Mouse (Mus musculus) stomach, embryonic 14.5 days (tissue): ENCODE data around the gene Pawr. TPM values are rescaled to one million over a fixed set of nuclear protein-coding genes. Genes with fewer than 3 reads are reported as not detected.
"Not testable (repeated sequence)": the region's sequence is repeated elsewhere in the genome, so short reads cannot be mapped to it uniquely, and the experiment has no call there.

Source experiments
- ATAC-seq: fragments of 200-750 bp; cut with Nextera tagmentation; 2 replicates; pipeline ENCODE4 v1.8.0; 2017; ENCODE audit warnings: low read depth, moderate TSS enrichment; ENCODE audit not compliant: insufficient number of reproducible peaks, insufficient read depth, low FRiP score
- H3K27ac ChIP-seq: fragments of 300-500 bp; sonication (generic); 2 replicates; pipeline ENCODE4 v1.5.1; 2014; ENCODE audit warnings: mild to moderate bottlenecking, low read length, moderate library complexity, mixed read lengths
- H3K27me3 ChIP-seq: fragments of 300-500 bp; sonication (generic); 2 replicates; pipeline ENCODE4 v1.6.1; 2014; ENCODE audit warnings: low read length, control low read depth, mixed read lengths; ENCODE audit not compliant: control insufficient read depth, insufficient read depth
- H3K36me3 ChIP-seq: fragments of 300-500 bp; sonication (generic); 2 replicates; pipeline ENCODE4 v1.6.1; 2014; ENCODE audit warnings: mild to moderate bottlenecking, control low read depth, low read length, moderate library complexity, mixed read lengths; ENCODE audit not compliant: control insufficient read depth, insufficient read depth
- H3K4me1 ChIP-seq: fragments of 300-500 bp; sonication (generic); 2 replicates; pipeline ENCODE4 v1.6.1; 2014; ENCODE audit warnings: low read length, control low read depth, mixed read lengths; ENCODE audit not compliant: control insufficient read depth, insufficient read depth
- H3K4me2 ChIP-seq: fragments of 300-500 bp; sonication (generic); replicated peaks from 2 replicates; pipeline ENCODE4 v1.6.1; 2014; ENCODE audit warnings: low read depth, low read length, control low read depth
- H3K4me3 ChIP-seq: fragments of 300-500 bp; sonication (generic); 2 replicates; pipeline ENCODE4 v1.5.1; 2014; ENCODE audit warnings: low read depth, low read length, control low read depth
- H3K9ac ChIP-seq: fragments of 300-500 bp; sonication (generic); replicated peaks from 2 replicates; pipeline ENCODE4 v1.6.1; 2014; ENCODE audit warnings: low read depth, mild to moderate bottlenecking, control low read depth, low read length, moderate library complexity, mixed read lengths
- H3K9me3 ChIP-seq: fragments of 300-500 bp; sonication (generic); 2 replicates; pipeline ENCODE4 v1.6.1; 2016; ENCODE audit warnings: low read depth, low read length, control low read depth; ENCODE audit not compliant: control insufficient read depth
- WGBS: fragments of 180-500 bp; shearing (Covaris S2); extraction: QIAGEN DNeasy Blood & Tissue Kit; methylation state at CpG from one replicate; pipeline ENCODE4 v1.1.7; 2014; 5-methylcytosine and 5-hydroxymethylcytosine counted together
- polyA plus RNA-seq: library from polyadenylated mRNA; unstranded; fragments of >200 nt; fragmentation: Nextera tagmentation; extraction: Ambion mirVana; gene quantifications from 2 replicates; pipeline ENCODE4 v1.2.1, GENCODE M21; 2014

The Pawr gene
- polyA plus RNA-seq, 1 experiment from 2014 or later, result 13.5 TPM

DNA sequence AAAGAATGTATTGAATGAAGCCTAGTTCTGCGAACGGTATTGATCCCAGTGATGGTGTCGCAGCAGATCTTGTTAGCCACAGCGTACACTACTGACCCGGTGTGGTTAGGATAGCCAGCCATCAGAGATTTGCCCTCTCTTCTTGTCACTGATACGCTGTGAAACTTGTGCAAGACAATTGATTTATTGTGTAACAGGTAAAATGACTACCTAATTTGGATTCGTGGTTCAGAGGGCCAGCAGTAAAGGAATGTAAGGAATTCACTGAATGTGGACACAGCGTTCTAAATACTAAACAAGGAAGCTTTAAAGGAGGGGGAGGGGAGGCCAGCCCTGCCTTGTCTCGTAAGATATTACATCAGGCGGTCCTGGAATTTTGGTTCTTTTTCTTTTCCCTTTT lies 100.3 kb downstream of the Pawr start:
- Histone ChIP-seq H3K36me3 (no peaks in the 10 kb centered on the region), H3K4me3 (no peak overlapping the region), H3K27me3 (no peaks in the 10 kb centered on the region), H3K9ac (no peak overlapping the region), H3K4me2 (no peak overlapping the region), H3K4me1 (peaks cover 11% of the 10 kb centered on the region; the same call in 1 of the 2 replicates), H3K27ac (no peak overlapping the region), H3K9me3 (no peaks in the 10 kb centered on the region)
- ATAC-seq, result no peak
- WGBS, result 24% methylated on average over 10 of the region's 10 CpGs

DNA sequence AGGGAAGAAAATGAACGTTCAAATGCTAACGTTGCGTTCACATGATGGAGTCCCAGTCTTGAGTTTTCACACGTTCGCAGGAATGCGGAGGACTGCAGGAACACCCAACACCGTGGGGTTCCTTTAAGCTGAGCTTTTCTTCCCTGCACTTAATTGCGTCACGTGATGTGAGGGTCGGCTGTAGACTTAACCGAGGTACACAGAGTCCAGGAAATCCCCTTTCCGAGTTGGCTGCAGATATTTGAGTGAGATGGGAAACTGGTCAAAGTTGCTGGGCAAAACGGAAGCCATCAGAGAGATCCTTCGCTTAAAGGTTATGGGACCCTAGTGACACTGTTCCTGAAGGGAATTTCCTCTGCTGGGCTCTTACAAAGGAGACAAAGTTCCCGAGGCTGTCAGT lies 102.1 kb downstream of the Pawr start:
- Histone ChIP-seq H3K27me3 (no peaks in the 10 kb centered on the region), H3K9ac (no peak overlapping the region), H3K4me1 (peaks cover 15% of the 10 kb centered on the region; the same call in 1 of the 2 replicates), H3K36me3 (no peaks in the 10 kb centered on the region), H3K4me3 (no peak overlapping the region), H3K27ac (no peak overlapping the region), H3K9me3 (no peaks in the 10 kb centered on the region), H3K4me2 (no peak overlapping the region; the same call in 1 of the 2 replicates)
- WGBS, result 15% methylated on average over 15 of the region's 15 CpGs
- ATAC-seq, result peak; percentile 46; the same call in 1 of the 2 replicates

DNA sequence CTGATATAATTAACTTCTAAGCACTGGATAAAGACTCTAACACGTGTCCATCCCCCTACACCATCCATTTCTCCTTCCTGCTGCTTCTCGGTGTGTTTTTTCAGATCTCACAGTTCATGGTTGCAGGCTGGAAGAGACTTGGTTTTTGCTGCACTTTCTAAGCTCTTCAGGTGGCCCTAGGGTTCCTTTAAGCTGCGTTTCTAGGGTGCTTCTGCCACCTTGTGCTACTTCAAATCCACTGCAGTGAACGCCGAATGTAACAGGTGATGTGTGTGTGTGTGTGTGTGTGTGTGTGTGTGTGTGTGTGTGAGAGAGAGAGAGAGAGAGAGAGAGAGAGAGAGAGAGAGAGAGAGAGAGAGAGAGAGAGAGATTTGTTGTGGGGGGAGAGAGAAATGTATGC lies 103.7 kb downstream of the Pawr start:
- peak; percentile 65; the same call in 1 of the 2 replicates for ATAC-seq
- Histone ChIP-seq H3K36me3 (no peaks in the 10 kb centered on the region), H3K27ac (no peak overlapping the region), H3K4me1 (peaks cover 15% of the 10 kb centered on the region; the same call in 1 of the 2 replicates), H3K9ac (no peak overlapping the region), H3K4me3 (no peak overlapping the region), H3K4me2 (no peak overlapping the region), H3K27me3 (no peaks in the 10 kb centered on the region), H3K9me3 (no peaks in the 10 kb centered on the region)
- WGBS, result 16% methylated on average over 5 of the region's 5 CpGs

- ATAC-seq, result peak; percentile 15; the same call in 1 of the 2 replicates
- H3K4me3 ChIP-seq, result no peak overlapping the region
- H3K36me3 ChIP-seq, result no peaks in the 10 kb centered on the region
- no peaks in the 10 kb centered on the region for H3K9me3 ChIP-seq
- peaks cover 15% of the 10 kb centered on the region; the same call in 1 of the 2 replicates for H3K4me1 ChIP-seq
- H3K9ac ChIP-seq, result no peak overlapping the region
- H3K4me2 ChIP-seq, result no peak overlapping the region
- WGBS, result 15% methylated on average over 8 of the region's 8 CpGs
- peak overlapping the region; percentile 33; the same call in 1 of the 2 replicates for H3K27ac ChIP-seq
- H3K27me3 ChIP-seq, result no peaks in the 10 kb centered on the region
Measured at GRCm38 (mm10) chr10:108436365-108436764, 104.4 kb downstream of the Pawr start.

DNA sequence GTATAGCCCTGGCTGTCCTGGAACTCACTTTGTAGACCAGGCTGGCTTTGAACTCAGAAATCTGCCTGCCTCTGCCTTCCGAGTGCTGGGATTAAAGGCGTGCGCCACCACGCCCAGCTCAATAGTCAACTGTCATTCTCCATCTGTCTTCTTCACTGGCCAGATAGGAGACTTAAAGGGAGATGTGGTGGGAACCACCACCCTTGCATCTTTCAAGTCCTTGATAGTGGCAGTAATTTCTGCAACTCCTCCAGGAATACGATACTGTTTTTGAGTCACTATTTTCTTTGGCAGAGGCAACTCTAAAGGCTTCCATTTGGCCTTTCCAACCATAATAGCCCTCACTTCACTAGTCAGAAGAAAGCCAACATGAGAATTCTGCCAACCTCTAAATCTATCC lies 108.3 kb downstream of the Pawr start:
- not testable (repeated sequence) for H3K36me3 ChIP-seq, H3K4me2 ChIP-seq, H3K4me3 ChIP-seq, H3K9me3 ChIP-seq, ATAC-seq, H3K9ac ChIP-seq, H3K27me3 ChIP-seq, H3K27ac ChIP-seq
- 95% methylated on average over 5 of the region's 5 CpGs for WGBS
- H3K4me1 ChIP-seq, result peaks cover 26% of the 10 kb centered on the region; the same call in 1 of the 2 replicates

DNA sequence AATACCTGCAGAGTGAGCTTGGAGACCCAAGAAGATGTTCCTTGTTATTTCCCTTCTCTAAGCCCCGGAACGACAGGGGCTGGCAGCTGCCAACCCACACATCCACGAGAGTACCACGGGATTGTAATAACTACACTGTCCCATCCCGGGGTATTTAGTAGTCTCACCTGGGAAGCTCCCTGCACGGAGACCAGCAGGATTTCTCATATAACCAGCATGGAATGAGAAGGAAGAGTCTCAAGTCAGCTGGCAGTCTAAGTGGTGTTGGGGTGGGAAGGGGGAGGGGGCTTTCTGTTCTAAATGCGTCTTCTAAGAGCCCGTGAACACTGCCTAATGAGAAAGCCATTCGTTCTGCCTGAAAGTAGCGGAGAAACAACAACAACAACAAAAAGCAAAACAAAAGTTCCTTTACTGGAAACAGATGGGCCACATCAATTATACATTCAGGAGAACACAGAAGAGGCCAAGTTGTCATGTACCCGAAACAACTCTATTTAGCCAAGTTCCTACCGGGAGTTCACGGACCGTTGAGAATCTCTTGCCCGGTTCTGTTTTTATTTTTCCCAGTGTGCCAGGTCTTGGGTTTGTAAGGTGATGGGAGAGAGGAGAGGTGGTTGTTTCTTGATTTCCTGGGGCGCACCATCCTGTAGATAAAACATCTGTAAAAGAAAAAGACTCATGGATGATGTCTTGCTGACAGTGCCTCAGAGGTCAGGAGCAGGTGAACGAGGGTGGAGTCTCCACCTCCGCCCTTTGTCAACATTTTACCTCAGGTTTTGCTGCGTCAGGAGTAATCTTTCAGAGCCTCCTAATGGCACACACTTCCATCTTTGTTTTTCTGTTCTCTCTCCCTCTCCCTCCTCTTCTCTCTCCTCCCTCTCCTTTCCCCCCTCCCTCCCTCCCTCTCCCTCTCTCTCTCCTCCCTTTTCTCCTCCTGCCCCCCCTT lies 112.3 kb downstream of the Pawr start:
- WGBS, result 54% methylated on average over 19 of the region's 19 CpGs
- ATAC-seq, result 0 out of 2 replicates have a peak, but pooled peaks have one; percentile 29
- H3K36me3 ChIP-seq, result no peaks in the 10 kb centered on the region
- H3K27ac ChIP-seq, result no peak overlapping the region
- peaks cover 12% of the 10 kb centered on the region; the same call in 1 of the 2 replicates for H3K4me1 ChIP-seq
- H3K9me3 ChIP-seq, result no peaks in the 10 kb centered on the region
- no peak overlapping the region for H3K4me2 ChIP-seq
- H3K9ac ChIP-seq, result no peak overlapping the region
- no peaks in the 10 kb centered on the region for H3K27me3 ChIP-seq
- no peak overlapping the region for H3K4me3 ChIP-seq

- no peaks in the 10 kb centered on the region for H3K27me3 ChIP-seq
- no peak overlapping the region for H3K9ac ChIP-seq
- H3K4me3 ChIP-seq, result no peak overlapping the region
- H3K36me3 ChIP-seq, result no peaks in the 10 kb centered on the region
- WGBS, result 25% methylated on average over 4 of the region's 4 CpGs
- no peak for ATAC-seq
- H3K27ac ChIP-seq, result no peak overlapping the region
- peaks cover 12% of the 10 kb centered on the region; the same call in 1 of the 2 replicates for H3K4me1 ChIP-seq
- H3K9me3 ChIP-seq, result no peaks in the 10 kb centered on the region
- peak overlapping the region; percentile 59; the same call in 1 of the 2 replicates for H3K4me2 ChIP-seq
Measured at GRCm38 (mm10) chr10:108445123-108445522, 113.2 kb downstream of the Pawr start.

GRCm38 (mm10) chr10:108445606-108446005 lies 113.7 kb downstream of the Pawr start:
- 26% methylated on average over 10 of the region's 10 CpGs for WGBS
- no peak overlapping the region for H3K9ac ChIP-seq
- no peak for ATAC-seq

More at GRCm38 (mm10) chr10:108445606-108446005, 113.7 kb downstream of the Pawr start:
- H3K27ac ChIP-seq, result no peak overlapping the region
- peak overlapping the region; percentile 24; the same call in 1 of the 2 replicates for H3K4me3 ChIP-seq
- peaks cover 12% of the 10 kb centered on the region; the same call in 1 of the 2 replicates for H3K4me1 ChIP-seq
- no peaks in the 10 kb centered on the region for H3K36me3 ChIP-seq
- no peaks in the 10 kb centered on the region for H3K9me3 ChIP-seq
- peak overlapping the region; percentile 59 for H3K4me2 ChIP-seq
- no peaks in the 10 kb centered on the region for H3K27me3 ChIP-seq
